Mouse (Mus musculus) layer of hippocampus, adult 18-20 months (tissue): Measurements from ENCODE around the gene Men1. TPM values are rescaled to one million over a fixed set of nuclear protein-coding genes. Genes with fewer than 3 reads are reported as not detected.
"Not testable (repeated sequence)": the region's sequence is repeated elsewhere in the genome, so short reads cannot be mapped to it uniquely, and the experiment has no call there.

Experiments
- DNase-seq, 2 experiments: peaks; one replicate each; pipeline ENCODE4 v3.0.0; 2022; ENCODE audit warnings: low spot score in 2 of 2
- total RNA-seq, 2 experiments: library from RNA; stranded (reverse); gene quantifications; 2 replicates each; pipeline ENCODE4 v1.2.3; 2021

The Men1 gene
- total RNA-seq, 2 experiments from 2014 or later = 63.0 to 71.3 TPM

DNA sequence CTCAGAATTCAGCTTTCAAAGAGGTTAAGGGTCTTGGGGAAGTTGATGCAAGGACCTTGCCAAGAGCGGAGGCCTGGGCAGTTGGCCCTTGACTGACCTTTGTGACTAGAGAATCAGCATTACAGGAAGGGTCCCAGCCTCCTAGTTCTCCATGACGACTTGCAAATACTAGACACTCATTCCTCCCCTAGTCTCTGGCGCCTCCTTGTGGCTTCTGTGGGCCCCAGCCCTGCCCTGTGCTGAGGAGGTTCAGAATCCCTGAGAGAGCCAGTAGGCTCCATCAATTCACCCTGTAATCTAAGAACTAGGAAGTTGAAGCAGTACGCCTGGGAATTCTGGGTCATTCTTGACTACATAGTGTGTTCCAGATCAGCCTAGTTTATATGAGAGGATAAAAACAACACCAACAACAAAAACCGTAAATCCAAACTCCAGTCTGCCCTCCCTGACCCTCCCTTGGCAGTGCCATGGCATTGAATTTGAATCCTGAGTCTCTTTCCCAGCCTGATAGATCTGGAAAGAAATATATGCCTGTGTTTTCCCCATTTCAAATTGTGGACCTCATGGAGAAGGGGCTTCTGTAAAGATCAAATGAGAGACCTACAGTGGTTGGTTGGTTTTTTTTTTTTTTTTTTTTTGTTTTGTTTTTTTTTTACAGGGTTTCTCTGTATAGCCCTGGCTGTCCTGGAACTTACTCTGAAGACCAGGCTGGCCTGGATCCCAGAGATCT lies 29.8 kb upstream of the Men1 start:
- DNase-seq = peak; percentile 84 to 89

GRCm38 (mm10) chr19:6305517-6306115 lies 29.2 kb upstream of the Men1 start:
- no peak for DNase-seq

- no peak for DNase-seq
Observed at GRCm38 (mm10) chr19:6306137-6306551, 28.6 kb upstream of the Men1 start, which contains the start of gene Cdc42bpg. Cdc42bpg (plus strand) TSS chr19:6306456.

DNA sequence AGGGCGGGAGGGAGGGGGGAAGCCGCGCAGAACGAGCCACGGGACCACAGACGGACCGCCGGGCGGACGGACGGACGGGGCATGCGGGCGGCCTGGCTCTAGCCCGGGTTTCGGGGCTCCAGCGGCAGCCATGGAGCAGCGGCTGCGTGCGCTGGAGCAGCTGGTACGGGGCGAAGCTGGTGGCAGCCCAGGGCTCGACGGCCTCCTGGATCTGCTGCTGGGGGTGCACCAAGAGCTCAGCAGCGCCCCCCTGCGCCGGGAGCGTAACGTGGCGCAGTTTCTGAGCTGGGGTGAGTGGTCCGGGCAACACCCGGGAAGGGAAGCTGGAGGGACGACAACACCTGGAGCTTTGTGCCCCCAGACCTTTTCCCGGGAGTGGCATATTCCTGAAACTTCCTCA lies 28.2 kb upstream of the Men1 start:
- peak in 1 of 2 experiments; percentile 46 for DNase-seq

DNA sequence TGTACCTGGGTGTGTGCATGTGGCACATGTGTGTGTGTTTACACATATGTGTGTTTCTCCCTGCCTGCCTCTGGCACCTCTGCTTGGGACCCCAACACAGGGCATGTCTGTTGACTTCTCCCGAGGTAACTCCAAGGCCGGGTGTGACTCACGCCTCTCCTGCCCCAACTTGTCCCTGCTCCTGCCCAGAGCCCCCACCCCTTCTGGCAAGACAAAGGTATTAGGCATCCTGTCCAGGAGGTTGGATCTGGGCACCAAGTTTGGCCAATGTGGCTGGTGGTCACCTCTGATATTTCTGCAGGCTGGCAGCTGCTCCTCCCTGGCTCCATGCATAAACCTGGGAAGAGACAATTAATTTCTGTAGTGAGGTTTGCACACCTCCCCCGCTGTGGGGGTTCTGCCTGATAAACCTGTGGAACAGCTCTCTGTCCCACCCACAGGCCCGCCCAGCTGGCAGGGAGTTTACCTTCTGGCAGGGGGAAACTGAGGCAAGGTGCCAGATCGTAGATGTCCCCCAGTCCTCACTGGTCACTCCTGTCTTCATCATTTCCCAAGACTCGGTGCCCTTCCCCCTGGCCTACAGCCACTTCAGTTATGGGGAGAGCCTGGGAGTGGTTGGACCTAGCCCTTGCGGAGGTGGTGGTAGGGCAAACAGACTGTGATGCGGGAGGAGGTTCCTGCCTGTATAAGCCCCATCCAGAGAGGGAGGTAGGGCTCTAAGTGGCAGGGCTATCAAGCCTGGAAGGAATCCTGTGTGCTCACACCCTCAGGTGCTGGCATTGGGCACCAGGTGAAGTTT lies 26.8 kb upstream of the Men1 start:
- peak in 1 of 2 experiments; percentile 44 for DNase-seq

- no peak for DNase-seq
Observed at GRCm38 (mm10) chr19:6310181-6310580, 24.6 kb upstream of the Men1 start.

DNA sequence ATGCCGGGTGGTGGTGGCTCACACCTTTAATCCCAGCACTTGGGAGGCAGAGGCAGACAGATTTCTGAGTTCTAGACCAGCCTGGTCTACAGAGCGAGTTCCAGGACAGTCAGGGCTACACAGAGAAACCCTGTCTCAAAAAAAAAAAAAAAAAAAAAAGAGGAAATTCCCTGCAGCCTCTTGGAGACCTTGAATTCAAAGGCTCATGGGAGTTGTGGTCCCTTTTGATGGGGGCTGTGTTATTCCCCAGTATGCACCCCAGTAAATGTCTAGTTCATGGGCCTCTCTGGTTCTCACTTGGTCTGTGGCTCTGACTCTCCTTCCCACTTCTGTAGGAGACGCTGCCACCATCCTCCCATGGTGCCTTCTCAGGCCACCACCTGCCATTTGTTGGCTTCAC lies 23.0 kb upstream of the Men1 start:
- not testable (repeated sequence) for DNase-seq

- no peak for DNase-seq
Observed at GRCm38 (mm10) chr19:6313796-6314195, 21.0 kb upstream of the Men1 start.

DNA sequence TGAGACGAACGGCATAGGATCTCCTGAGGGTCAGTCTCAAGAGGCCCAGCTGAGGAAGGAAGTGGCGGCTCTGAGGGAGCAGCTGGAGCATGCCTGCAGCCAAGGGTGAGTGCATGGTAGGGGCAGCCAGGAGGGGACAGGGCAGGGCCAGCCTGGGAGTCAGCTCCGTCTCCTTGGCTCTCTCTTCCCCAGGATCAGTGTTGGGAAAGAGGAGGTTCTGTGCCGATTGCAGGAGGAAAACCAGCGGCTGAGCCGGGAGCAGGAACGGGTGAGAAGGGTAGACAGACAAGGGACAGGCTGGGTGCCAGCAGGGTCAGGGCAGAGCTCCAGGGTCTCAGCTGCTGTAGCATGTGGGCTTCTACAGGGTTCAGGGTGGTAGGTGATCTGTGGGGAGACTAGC lies 20.3 kb upstream of the Men1 start:
- DNase-seq = no peak

GRCm38 (mm10) chr19:6315573-6315972 lies 19.2 kb upstream of the Men1 start:
- DNase-seq = no peak

- no peak for DNase-seq
Observed at GRCm38 (mm10) chr19:6318145-6318544, 16.6 kb upstream of the Men1 start.

DNA sequence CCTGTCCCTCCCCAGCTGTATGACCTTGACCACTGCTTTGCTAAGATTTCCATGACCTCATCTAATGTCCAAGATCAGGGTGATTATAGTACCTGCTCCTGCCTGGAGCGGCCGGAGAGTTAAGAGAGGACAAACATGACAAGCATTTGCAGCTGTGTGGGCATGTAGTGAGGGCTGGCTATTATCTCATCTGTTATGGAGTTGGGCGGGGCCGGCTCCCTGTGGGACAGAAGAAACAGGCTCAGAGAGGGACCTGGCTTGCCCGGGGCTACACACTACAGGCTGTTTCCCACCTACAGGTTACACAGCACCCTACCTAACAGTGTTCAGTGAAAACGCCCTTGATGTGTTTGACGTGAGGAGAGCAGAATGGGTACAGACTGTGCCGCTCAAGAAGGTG lies 13.4 kb upstream of the Men1 start:
- DNase-seq = no peak

DNA sequence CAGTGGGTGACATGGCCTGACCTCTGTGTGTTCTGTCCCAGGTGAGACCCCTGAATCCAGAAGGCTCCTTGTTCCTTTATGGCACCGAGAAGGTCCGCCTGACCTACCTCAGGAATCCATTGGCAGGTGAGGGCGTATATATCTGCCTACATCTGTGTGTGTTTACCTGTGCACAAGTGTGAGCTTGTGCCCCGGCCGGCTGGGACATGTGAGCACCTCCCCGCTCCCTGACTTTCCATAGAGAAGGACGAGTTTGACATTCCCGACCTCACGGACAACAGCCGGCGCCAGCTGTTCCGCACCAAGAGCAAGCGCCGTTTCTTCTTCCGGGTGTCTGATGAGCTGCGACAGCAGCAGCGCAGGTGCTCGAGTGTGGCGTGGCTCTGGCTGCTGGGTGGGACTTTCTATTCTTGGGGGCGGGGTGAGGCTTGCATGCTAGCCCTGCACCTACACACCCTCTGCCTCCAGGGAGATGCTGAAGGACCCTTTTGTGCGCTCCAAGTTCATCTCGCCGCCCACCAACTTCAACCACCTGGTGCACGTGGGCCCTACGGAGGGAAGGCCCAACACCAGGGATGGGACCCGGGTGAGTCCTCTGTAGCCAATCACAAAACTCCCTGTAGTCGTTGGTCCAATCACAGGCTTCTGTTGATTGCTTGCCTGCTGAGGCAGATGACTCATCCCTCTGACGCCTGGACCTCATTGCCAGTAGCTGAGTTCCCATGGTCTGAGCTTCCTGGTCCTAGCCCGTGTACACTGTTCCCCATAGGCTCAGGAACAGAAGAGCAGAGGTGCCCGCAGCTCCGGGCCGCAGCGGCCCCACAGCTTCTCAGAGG lies 12.8 kb upstream of the Men1 start:
- DNase-seq = no peak

DNA sequence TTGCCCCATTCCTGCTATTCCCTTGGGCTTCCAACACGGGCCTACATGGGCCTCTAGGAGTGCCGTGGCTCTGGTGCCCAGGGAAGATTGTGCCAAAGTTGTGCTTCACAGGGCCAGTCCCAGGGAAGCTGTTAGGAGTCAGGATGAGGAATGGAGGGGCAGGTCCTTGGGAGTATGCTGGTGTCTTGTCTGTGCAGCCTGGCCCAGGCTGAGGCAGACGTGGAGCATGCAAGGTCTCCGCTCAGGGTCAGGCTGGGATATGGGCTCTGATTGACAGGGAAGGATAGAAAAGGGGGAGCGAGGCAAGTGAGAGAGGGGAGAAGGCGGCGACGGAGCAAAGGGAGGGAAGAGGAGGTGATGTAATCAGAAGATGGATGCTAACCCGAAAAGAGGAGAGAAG lies 10.0 kb upstream of the Men1 start:
- no peak for DNase-seq

DNA sequence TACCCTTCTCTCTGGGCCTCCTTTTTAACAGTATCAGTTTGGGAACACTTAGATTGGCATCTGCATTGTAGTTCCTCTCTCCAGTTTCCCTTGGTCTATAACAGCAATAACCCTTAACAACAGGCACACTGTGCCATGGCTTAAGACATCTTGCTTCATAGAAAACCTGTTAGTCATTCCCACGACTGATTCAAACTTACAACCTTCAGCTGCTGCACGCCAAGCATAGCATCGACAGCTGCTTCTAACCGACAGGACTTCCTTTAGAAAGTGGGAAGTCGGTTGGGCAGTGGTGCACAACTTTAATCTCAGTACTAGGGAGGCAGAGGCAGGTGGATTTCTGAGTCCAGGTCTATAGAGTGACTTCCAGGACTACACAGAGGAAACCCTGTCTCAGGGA lies 3.6 kb upstream of the Men1 start:
- no peak for DNase-seq

GRCm38 (mm10) chr19:6331719-6332516 lies 2.9 kb upstream of the Men1 start:
- peak; percentile 53 to 61 for DNase-seq

DNA sequence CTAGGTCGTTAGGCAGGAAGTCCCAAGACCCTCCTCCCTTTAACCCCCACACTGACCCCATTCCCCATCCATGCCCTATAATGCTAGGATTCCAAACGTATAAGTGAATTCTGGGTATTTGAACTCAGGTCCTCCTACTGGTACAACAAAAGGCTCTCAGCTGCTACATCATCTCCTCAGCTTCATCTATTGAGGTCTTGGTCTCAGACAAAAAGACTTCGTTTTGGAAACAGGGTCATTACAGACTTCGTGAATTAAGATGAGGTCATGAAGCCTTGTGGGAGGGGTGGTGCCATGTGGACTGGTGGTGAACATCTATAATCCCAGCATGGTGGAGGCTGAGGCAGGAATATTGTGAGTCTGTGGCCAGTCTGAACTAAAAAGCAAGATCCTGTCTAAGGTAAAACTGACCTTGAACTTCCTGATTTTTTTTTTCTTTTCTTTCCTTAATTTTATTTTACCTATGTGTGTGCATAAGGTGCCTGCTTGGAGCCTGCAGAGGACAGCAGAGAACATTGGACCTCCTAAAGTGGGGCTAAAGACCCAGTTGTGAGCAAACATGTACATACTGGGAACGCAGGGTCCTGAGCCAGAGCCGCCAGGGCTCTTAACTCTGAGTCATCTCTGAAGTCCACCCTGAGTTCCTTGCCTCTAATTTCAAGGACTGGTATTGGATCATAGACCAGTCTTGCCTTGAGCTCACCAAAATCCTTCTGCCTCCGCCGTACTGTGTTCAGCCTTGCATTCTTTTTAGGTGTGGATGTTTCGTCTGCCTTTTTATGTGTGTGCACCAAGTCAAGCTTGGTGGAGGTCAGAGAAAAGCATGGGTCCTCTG lies 801 bp upstream of the Men1 start:
- no peak for DNase-seq

DNA sequence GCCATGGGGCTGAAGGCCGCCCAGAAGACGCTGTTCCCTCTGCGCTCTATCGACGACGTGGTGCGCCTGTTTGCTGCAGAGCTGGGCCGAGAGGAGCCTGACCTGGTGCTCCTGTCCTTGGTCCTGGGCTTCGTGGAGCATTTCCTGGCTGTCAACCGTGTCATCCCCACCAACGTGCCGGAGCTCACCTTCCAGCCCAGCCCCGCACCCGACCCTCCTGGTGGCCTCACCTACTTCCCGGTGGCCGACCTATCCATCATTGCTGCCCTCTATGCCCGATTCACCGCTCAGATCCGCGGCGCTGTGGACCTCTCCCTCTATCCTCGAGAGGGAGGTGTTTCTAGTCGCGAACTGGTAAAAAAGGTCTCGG lies 664 bp downstream of the Men1 start:
- DNase-seq = no peak

- DNase-seq = no peak
Observed at GRCm38 (mm10) chr19:6336920-6337319, 2.1 kb downstream of the Men1 start.

DNA sequence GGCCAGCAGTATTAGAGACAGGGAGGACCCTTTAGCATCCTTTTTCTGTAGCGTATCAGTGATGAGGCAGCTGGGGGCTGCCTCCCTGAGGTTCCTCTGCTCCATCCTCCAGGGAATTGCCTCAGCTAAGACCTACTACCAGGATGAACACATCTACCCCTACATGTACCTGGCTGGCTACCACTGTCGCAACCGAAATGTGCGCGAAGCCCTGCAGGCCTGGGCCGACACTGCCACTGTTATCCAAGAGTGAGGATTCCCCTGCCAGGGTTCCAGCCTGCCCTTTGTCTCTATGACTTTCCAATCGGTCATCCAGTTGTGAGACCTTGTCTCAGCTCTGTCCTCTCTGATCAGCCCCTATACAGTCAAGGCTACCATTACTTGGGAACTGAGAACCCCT lies 3.4 kb downstream of the Men1 start:
- no peak for DNase-seq
